Mouse (Mus musculus) layer of hippocampus, postnatal 14 days (tissue): Measurements from ENCODE around the gene Asb16. TPM values are rescaled to one million over a fixed set of nuclear protein-coding genes. Genes with fewer than 3 reads are reported as not detected.

Experiments used
- DNase-seq, 2 experiments: peaks; one replicate each; pipeline ENCODE4 v3.0.0; 2021 to 2022; ENCODE audit warnings: low spot score in 2 of 2, mixed read lengths in 1 of 2
- long read RNA-seq, 2 experiments: library from polyadenylated mRNA; stranded (forward); transcript quantifications; one replicate each; pipeline ENCODE4 v2.0.0; 2021
- total RNA-seq, 2 experiments: library from RNA; stranded (reverse); gene quantifications; 2 replicates each; pipeline ENCODE4 v1.2.3; 2021

Asb16 gene
- total RNA-seq, result under 1 TPM; 0.86 to 0.88 TPM
- long read RNA-seq, experiment 1, partial matches to known transcripts, result 0 of 1 reads
- long read RNA-seq, experiment 1, other reads (novel, unspliced or antisense), result 1 of 1 reads
- long read RNA-seq, experiment 2, partial matches to known transcripts, result 1 of 1 reads
- long read RNA-seq, experiment 2, other reads (novel, unspliced or antisense), result 0 of 1 reads

GRCm38 (mm10) chr11:102268520-102269244 lies at the start of gene Asb16:
Asb16 (plus strand) TSS chr11:102268743.
- DNase-seq, result no peak

GRCm38 (mm10) chr11:102218783-102219182 lies 49.8 kb upstream of the Asb16 start:
- DNase-seq, result peak; percentile 91 to 94

- DNase-seq, result no peak
Measured at GRCm38 (mm10) chr11:102219247-102219993, 49.1 kb upstream of the Asb16 start.

- DNase-seq, result no peak
Measured at GRCm38 (mm10) chr11:102219994-102220346, 48.6 kb upstream of the Asb16 start.

GRCm38 (mm10) chr11:102220451-102220850 lies 48.1 kb upstream of the Asb16 start:
- no peak for DNase-seq

GRCm38 (mm10) chr11:102221243-102221953 lies 47.1 kb upstream of the Asb16 start:
- DNase-seq, result no peak

- no peak for DNase-seq
Measured at GRCm38 (mm10) chr11:102221954-102222351, 46.6 kb upstream of the Asb16 start.

- DNase-seq, result no peak
Measured at GRCm38 (mm10) chr11:102223166-102223565, 45.4 kb upstream of the Asb16 start.

- no peak for DNase-seq
Measured at GRCm38 (mm10) chr11:102224686-102225085, 43.9 kb upstream of the Asb16 start.

GRCm38 (mm10) chr11:102225221-102225620 lies 43.3 kb upstream of the Asb16 start:
- no peak for DNase-seq

- DNase-seq, result no peak
Measured at GRCm38 (mm10) chr11:102226067-102226978, 42.2 kb upstream of the Asb16 start.

- no peak for DNase-seq
Measured at GRCm38 (mm10) chr11:102227270-102228190, 41.0 kb upstream of the Asb16 start.

GRCm38 (mm10) chr11:102228191-102228545 lies 40.4 kb upstream of the Asb16 start:
- no peak for DNase-seq

GRCm38 (mm10) chr11:102228646-102229268 lies 39.8 kb upstream of the Asb16 start:
- no peak for DNase-seq

- DNase-seq, result no peak
Measured at GRCm38 (mm10) chr11:102229331-102229953, 39.1 kb upstream of the Asb16 start.

GRCm38 (mm10) chr11:102230006-102230741 lies 38.4 kb upstream of the Asb16 start, which contains the start of gene Hdac5:
Hdac5 (minus strand) TSS chr11:102230166.
- peak; percentile 91 to 98 for DNase-seq

GRCm38 (mm10) chr11:102236022-102236421 lies 32.5 kb upstream of the Asb16 start:
- DNase-seq, result no peak

GRCm38 (mm10) chr11:102240636-102241035 lies 27.9 kb upstream of the Asb16 start:
- no peak for DNase-seq
